Mouse (Mus musculus): Measurements from ENCODE around the gene Phactr3. TPM values are rescaled to one million over a fixed set of nuclear protein-coding genes. Genes with fewer than 3 reads are reported as not detected.

Gene Phactr3
- polyA plus RNA-seq, 2 experiments: 0.48 to 0.55 TPM

DNA sequence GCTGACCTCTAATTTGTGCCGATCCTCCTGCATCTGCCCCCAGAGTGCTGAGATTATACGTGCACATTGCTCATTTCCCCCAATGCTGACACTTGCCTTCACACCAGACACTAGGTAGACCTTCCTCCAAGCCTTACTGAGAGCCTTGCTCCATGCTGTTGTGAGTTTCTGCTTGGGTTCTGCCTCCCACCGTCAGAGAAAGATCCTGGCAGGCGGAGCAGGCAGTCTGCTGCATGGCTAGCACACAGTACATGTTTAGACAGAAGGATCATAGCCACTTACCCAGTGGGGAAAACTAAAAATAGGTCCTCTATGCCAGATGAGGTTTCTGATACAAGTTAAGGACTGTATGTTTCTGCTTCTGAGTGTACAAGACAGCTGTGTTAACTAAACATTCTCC, 10.4 kb downstream of the Phactr3 start:
- no peak overlapping the region for H3K4me2 ChIP-seq (replicated peaks; ENCODE audit: low read depth, low read length, severe bottlenecking)
- H3K27ac ChIP-seq (replicated peaks; ENCODE audit: low read depth, low read length): no peak overlapping the region
- H3K27me3 ChIP-seq (ENCODE audit: control insufficient read depth, insufficient read depth, low read length): no peaks in the 10 kb centered on the region
- H3K4me1 ChIP-seq (ENCODE audit: control insufficient read depth, insufficient read depth, low read length): no peaks in the 10 kb centered on the region
- H3K9ac ChIP-seq (ENCODE audit: low read depth, low read length, severe bottlenecking): no peak overlapping the region
- WGBS: 54% methylated on average over 4 of the region's 4 CpGs
- no peaks in the 10 kb centered on the region for H3K9me3 ChIP-seq (ENCODE audit: control insufficient read depth, low read length)
- no peak for ATAC-seq (ENCODE audit: low FRiP score, low read depth)
- H3K36me3 ChIP-seq (ENCODE audit: control insufficient read depth, insufficient read depth, low read length): no peaks in the 10 kb centered on the region
- no peak for DNase-seq (ENCODE audit: low spot score)
- no peak for TF ChIP-seq POLR2A (IDR thresholded peaks at IDR 0.05; ENCODE audit: borderline replicate concordance, extremely low read depth, insufficient read depth, insufficient read length)
- no peak overlapping the region for H3K4me3 ChIP-seq (replicated peaks; ENCODE audit: low read length)

DNA sequence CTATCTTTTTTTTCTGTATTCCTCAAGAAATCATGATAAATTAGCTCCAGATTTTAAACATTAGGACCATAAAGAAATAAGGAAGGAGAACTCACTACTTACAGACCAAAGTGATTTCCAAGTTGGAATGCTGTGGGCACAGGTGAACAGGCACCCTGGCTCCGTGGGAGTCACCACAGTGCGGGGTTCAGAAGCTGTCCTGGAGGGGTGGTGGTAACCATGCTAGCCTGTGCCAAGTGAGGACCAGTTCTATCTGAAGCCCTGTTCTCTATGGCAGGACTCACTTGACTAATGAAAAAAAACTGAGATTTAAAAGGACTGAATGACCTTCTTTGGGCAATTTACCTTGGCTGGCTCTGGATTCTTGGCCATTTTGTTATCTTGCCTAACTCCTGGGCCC, 10.9 kb downstream of the Phactr3 start:
- Histone ChIP-seq H3K4me1 (ENCODE audit: control insufficient read depth, insufficient read depth, low read length) (no peaks in the 10 kb centered on the region), H3K27me3 (ENCODE audit: control insufficient read depth, insufficient read depth, low read length) (no peaks in the 10 kb centered on the region), H3K36me3 (ENCODE audit: control insufficient read depth, insufficient read depth, low read length) (no peaks in the 10 kb centered on the region), H3K4me3 (replicated peaks; ENCODE audit: low read length) (no peak overlapping the region), H3K4me2 (replicated peaks; ENCODE audit: low read depth, low read length, severe bottlenecking) (no peak overlapping the region), H3K9me3 (ENCODE audit: control insufficient read depth, low read length) (no peaks in the 10 kb centered on the region), H3K27ac (replicated peaks; ENCODE audit: low read depth, low read length) (no peak overlapping the region), H3K9ac (ENCODE audit: low read depth, low read length, severe bottlenecking) (no peak overlapping the region)
- WGBS: 89% methylated on average over 2 of the region's 2 CpGs
- no peak for ATAC-seq (ENCODE audit: low FRiP score, low read depth)
- TF ChIP-seq POLR2A (IDR thresholded peaks at IDR 0.05; ENCODE audit: borderline replicate concordance, extremely low read depth, insufficient read depth, insufficient read length): no peak
- DNase-seq (ENCODE audit: low spot score): no peak

DNA sequence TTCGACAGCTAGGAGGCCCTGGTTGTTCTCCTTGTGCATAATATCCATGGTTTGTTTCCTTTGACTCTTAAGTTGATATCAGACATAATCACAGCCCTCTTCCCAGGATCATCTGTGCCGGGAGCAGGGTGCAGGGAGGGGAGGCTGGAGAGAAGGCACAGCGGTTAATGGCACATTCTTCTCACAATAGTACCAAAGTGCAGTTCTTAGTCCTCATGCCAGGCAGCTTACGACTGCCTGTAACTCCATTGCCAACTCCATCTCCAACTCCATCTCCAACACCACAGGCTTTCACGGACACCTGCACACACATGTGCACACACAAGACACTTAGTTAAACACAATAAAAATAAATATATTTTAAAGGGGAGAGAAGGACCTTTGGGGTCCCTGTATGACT, 11.8 kb downstream of the Phactr3 start:
- Histone ChIP-seq H3K27me3 (ENCODE audit: control insufficient read depth, insufficient read depth, low read length) (no peaks in the 10 kb centered on the region), H3K4me1 (ENCODE audit: control insufficient read depth, insufficient read depth, low read length) (no peaks in the 10 kb centered on the region), H3K9ac (ENCODE audit: low read depth, low read length, severe bottlenecking) (no peak overlapping the region), H3K36me3 (ENCODE audit: control insufficient read depth, insufficient read depth, low read length) (no peaks in the 10 kb centered on the region), H3K9me3 (ENCODE audit: control insufficient read depth, low read length) (no peaks in the 10 kb centered on the region), H3K27ac (replicated peaks; ENCODE audit: low read depth, low read length) (no peak overlapping the region), H3K4me2 (replicated peaks; ENCODE audit: low read depth, low read length, severe bottlenecking) (no peak overlapping the region), H3K4me3 (replicated peaks; ENCODE audit: low read length) (no peak overlapping the region)
- WGBS: 88% methylated on average over 5 of the region's 5 CpGs
- no peak for TF ChIP-seq POLR2A (IDR thresholded peaks at IDR 0.05; ENCODE audit: borderline replicate concordance, extremely low read depth, insufficient read depth, insufficient read length)
- DNase-seq (ENCODE audit: low spot score): no peak
- ATAC-seq (ENCODE audit: low FRiP score, low read depth): no peak

DNA sequence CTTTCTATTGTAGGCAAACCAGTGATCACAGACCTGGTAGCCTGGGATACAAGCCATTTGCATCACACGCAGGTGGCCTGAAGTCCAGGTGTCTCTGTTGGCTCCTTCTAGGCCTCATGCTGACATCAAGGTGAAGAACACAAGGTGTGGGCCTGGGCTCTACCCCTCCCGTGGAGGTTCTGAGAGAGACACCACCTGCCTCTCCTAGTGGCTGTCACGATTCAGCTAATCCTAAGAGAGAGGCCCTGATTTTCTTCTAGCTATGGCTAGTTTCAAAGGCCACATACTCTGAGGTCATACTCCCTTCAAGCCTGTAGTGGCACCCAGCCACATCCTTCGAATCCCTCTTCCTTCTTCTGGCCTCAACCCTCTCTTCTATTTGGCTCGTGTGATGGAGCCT, 12.2 kb downstream of the Phactr3 start:
- no peaks in the 10 kb centered on the region for H3K36me3 ChIP-seq (ENCODE audit: control insufficient read depth, insufficient read depth, low read length)
- TF ChIP-seq POLR2A (IDR thresholded peaks at IDR 0.05; ENCODE audit: borderline replicate concordance, extremely low read depth, insufficient read depth, insufficient read length): no peak
- no peaks in the 10 kb centered on the region for H3K27me3 ChIP-seq (ENCODE audit: control insufficient read depth, insufficient read depth, low read length)
- no peak for DNase-seq (ENCODE audit: low spot score)
- 70% methylated on average over 5 of the region's 5 CpGs for WGBS
- H3K4me3 ChIP-seq (replicated peaks; ENCODE audit: low read length): no peak overlapping the region
- no peaks in the 10 kb centered on the region for H3K9me3 ChIP-seq (ENCODE audit: control insufficient read depth, low read length)
- no peak overlapping the region for H3K9ac ChIP-seq (ENCODE audit: low read depth, low read length, severe bottlenecking)
- H3K4me2 ChIP-seq (replicated peaks; ENCODE audit: low read depth, low read length, severe bottlenecking): no peak overlapping the region
- H3K27ac ChIP-seq (replicated peaks; ENCODE audit: low read depth, low read length): no peak overlapping the region
- H3K4me1 ChIP-seq (ENCODE audit: control insufficient read depth, insufficient read depth, low read length): no peaks in the 10 kb centered on the region
- ATAC-seq (ENCODE audit: low FRiP score, low read depth): no peak

DNA sequence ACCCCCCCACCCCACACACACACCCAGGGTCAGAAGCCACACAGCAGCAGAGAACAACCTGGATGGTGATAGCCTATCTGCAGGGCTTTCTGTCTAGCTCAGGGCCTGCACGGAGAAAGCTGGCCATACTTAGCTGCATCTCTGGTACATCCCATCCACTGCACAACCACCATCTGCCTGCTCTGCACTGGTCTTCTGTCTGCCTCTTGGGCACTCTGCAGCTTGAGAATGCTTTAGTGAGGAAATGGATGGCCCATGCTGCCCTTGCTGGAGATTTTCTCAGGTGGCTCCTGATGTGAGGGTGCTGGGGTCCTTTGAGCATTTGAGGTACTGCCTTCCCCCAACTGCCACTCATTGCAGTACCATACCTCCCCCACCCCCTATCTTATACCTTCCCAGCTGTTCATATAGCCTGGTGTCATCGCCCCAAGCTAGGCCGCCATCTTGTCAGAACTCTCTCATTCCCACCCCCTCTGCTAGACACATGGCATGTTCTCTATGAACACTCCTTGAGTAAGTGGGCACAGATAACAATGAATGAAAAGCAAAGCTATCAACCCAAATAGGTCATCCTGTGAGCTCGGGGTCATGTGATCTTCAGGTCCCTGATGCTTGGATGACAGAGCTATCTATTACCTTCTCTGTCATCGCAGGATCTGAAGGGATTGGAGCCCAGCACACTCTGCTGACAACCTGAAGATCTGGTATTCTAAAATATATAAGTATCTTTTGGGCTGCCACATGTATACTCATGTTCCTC, 13.0 kb downstream of the Phactr3 start:
- H3K9ac ChIP-seq (ENCODE audit: low read depth, low read length, severe bottlenecking): no peak overlapping the region
- H3K9me3 ChIP-seq (ENCODE audit: control insufficient read depth, low read length): no peaks in the 10 kb centered on the region
- H3K4me3 ChIP-seq (replicated peaks; ENCODE audit: low read length): no peak overlapping the region
- H3K4me2 ChIP-seq (replicated peaks; ENCODE audit: low read depth, low read length, severe bottlenecking): no peak overlapping the region
- TF ChIP-seq POLR2A (IDR thresholded peaks at IDR 0.05; ENCODE audit: borderline replicate concordance, extremely low read depth, insufficient read depth, insufficient read length): no peak
- no peaks in the 10 kb centered on the region for H3K27me3 ChIP-seq (ENCODE audit: control insufficient read depth, insufficient read depth, low read length)
- DNase-seq (ENCODE audit: low spot score) (no peak), ATAC-seq (ENCODE audit: low FRiP score, low read depth) (no peak)
- no peak overlapping the region for H3K27ac ChIP-seq (replicated peaks; ENCODE audit: low read depth, low read length)
- H3K4me1 ChIP-seq (ENCODE audit: control insufficient read depth, insufficient read depth, low read length): no peaks in the 10 kb centered on the region
- 96% methylated on average over 5 of the region's 5 CpGs for WGBS
- no peaks in the 10 kb centered on the region for H3K36me3 ChIP-seq (ENCODE audit: control insufficient read depth, insufficient read depth, low read length)
